Mouse (Mus musculus): ENCODE measurements around the gene 6030458C11Rik.
"Not testable (repeated sequence)": the region's sequence is repeated elsewhere in the genome, so short reads cannot be mapped to it uniquely, and the experiment has no call there.

The 6030458C11Rik gene

DNA sequence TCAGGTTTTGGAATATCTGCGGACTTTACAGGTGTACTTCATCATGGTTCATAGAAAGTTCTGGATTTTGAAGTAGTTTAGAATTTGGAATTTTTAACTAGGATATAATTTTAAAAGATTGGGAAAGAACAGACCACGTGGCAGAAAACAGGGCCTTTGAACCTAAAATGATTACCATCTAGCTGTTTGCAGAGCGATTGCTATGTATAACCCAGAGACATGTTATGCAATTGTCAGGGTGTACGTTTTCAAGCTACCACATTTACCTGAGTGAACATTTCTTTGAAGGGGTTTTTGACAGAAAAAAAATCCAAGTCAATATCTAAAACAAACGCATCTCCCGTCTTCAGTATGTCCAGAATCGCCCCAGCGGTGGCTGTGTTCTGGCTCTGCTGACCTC, 6.9 kb downstream of the 6030458C11Rik start:
- DNase-seq: no peak

DNA sequence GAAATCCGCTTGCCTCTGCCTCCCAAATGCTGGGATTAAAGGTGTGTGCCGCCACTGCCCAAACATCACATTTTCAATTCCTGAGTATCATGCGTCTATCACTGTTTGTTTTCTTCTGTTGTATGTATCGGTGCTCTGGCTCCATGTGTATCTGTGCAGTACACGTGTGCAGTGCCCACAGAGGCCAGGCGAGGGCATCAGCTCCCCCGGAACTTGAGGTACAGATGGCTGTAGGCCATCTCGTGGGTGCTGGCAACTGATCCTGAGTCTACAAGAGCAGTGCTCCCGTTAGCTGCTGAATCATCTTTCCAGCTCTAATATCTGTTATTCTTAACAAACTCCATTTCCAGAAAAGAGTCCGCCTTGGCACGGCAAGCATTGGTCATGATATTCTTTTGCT, 11.8 kb downstream of the 6030458C11Rik start:
- DNase-seq: no peak

- DNase-seq: no peak
These were observed 15.1 kb downstream of the 6030458C11Rik start for GRCm38 (mm10) chr15:12809305-12809704.

DNA sequence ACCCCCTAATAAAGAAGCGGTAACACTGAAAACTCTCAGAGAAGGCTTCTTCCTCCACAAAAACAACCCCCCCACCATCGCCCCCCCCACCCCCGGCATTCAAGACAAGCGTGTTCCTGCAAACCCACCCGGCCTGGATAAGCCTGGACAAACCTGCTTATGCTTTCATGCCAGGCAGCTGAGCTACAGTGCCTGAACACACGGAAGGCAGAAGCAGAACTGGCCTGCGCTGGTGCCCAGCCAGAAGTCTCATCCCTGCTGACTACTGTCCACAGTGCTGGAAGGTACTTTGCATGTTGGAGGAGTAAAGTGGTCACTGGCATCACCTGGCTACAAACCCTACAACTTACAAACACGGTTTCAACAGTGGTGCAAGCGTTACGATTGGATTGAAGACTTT, 17.4 kb downstream of the 6030458C11Rik start:
- DNase-seq: no peak

DNA sequence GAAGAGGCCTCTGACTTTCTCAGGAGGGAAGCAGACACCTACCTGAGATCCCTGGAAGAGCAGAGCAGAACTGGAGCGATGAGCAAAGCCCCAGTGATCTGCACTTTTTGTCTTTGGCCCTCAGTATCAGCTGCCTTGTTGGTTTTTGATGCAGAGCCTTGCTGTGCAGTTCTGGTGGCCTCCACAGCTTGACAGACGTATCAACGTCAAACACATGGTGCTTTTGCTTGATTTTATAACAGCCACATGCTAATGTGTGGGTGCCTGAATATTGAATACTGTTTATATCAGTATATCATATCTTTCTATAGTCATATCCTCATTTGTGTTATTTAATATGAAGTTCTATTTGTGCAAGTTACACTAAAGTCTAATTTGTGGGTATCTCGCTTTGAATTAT, 19.4 kb downstream of the 6030458C11Rik start:
- no peak for DNase-seq

DNA sequence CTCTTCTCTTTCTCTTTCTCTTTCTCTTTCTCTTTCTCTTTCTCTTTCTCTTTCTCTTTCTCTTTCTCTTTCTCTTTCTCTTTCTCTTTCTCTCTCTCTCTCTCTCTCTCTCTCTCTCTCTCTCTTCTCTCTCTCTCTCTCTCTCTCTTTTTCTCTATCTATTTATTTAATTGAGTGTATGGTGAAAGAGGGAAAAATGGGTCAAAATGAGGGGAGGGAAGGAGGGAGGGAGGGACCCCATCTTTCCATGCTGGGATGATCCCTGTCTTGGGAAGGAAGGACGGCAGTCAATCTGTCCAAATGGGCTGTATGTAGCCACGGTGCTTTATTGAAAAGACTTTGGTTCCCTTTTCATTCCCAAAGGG, 23.3 kb downstream of the 6030458C11Rik start:
- DNase-seq: not testable (repeated sequence)

DNA sequence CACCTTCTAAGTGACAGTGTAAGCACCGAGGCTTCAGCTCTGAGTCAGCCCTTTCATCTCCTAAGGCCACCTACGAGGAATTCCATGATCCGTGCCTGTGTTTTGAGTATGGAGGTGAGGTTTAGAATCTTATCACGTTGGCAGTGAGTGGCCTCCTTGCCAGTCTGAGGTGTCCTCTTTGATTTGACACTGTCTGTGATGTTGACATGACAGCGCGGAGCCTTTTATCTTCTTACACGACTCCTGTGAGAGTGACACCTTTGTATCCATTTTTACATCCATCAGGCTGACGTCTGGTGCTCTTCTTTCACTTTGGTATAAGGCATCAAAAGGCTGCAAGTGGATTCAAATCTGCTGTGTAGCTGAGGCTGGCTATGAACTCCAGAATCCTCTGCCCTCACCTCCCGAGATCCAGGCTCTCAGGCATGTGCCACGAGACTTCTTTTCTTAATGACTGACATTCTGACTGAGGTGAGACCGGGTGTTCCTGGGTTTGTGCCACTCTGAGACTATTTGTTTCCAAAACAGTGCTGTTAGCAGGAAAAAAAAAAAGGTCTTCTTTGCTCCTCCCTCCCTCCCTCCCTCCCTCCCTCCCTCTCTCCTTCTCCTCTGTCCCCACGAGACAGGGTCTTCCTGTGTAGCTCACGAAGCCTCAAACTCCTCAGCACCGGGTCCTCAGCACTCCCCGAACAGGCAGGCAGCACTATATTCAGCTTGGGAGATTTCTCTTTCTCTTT, 23.9 kb downstream of the 6030458C11Rik start:
- DNase-seq: no peak

GRCm38 (mm10) chr15:12798043-12798442, 26.4 kb downstream of the 6030458C11Rik start:
- no peak for DNase-seq

DNA sequence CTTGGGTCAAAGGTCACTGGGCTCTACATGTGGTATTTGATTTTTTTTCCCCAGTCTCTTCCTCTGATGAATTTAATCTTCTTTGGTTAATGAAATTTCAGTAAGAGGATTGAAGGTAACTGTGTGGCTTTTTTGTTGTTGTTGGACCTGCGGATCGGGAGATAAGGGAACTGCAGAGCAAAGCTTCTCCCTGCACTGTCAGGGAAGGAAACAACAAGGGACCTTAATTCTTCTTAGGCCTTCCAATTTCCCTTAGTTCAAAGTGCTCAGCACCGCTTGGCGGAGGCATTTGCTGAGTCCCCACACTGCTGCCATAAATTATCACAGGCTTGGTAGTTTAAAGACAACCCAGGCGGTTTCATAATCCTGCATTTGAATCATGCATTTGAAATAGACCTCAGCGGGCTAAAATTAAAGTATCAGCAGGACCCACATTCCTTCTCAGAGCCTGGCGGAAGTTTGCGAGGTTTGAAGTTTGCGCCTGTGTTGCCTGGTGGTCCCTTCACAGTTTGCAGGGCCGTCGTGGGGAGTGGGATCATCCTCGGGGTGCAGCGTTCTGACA, 28.5 kb downstream of the 6030458C11Rik start:
- no peak for DNase-seq

DNA sequence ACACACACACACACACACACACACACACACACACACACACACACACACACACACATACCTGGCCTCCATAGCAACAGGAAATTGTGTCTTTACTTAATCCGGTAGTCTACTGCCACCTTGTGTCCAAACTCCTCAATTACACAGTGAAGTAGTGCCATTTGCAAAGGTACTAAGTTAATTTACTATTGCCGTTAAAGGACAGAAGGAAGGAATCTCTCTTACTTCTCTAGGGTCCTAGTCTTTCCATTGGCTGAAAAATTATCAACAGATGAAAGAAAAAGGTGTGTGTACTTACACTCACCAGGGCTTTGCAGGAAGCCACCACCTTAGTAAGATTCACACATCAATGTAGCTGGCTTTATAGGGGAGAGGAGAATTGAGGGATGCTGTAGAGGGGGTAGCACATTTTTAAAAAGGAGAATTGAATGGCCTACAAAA, 29.0 kb downstream of the 6030458C11Rik start:
- DNase-seq: peak; percentile 61

DNA sequence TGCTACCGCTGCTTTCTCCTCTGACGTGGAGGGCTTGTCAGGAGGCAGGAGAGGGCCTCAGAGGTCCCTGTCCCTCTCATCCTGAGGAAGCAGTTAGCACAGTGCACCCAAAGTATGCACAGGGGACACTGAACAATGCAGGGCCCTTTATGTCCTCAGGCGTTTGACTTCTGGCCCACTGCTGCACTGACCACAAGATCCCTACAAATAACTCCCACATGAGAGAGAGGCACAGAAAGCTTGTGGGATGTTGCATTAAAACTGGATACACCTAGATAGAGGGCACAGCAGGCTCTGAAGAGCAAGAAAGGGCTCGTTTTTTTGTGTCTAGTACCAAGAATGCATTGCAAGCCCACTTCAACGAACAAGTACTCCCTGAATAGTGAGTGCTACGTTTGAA, 30.1 kb downstream of the 6030458C11Rik start:
- no peak for DNase-seq

- DNase-seq: no peak
These were observed 35.0 kb downstream of the 6030458C11Rik start for GRCm38 (mm10) chr15:12789406-12789867.

GRCm38 (mm10) chr15:12788536-12788935, 35.9 kb downstream of the 6030458C11Rik start:
- DNase-seq: no peak

GRCm38 (mm10) chr15:12781729-12782326, 42.6 kb downstream of the 6030458C11Rik start:
- no peak for DNase-seq

GRCm38 (mm10) chr15:12781296-12781695, 43.2 kb downstream of the 6030458C11Rik start:
- no peak for DNase-seq

DNA sequence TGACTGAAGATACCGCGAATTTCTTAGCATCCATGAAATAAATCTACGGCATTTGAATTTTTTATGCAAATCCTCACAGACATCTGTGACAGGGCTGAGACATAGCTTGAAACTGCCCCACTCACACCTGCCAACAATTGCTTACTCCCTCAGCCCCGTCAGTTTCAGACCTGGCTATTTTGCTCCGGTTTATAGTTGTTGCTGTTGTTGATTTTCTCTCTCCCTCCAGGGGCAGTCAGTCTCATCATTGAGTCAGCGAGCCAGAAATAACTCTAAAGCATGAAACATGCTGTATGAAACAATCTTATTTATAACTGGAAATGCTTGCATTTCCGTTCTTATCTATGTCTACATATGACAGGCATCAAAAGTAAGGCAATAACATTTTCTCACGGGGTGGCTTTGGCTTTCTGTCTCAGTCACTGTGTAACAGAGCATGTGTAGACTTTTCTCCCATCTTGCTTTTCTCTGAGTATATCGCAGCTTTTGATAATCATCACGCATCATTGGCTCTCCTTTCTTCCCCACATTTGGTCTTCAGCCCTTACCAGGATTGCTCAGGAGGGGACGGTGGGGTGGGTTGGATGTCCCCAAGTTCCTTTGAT, 50.2 kb downstream of the 6030458C11Rik start:
- DNase-seq: no peak

- no peak for DNase-seq
These were observed 53.5 kb downstream of the 6030458C11Rik start for GRCm38 (mm10) chr15:12770958-12771357.

DNA sequence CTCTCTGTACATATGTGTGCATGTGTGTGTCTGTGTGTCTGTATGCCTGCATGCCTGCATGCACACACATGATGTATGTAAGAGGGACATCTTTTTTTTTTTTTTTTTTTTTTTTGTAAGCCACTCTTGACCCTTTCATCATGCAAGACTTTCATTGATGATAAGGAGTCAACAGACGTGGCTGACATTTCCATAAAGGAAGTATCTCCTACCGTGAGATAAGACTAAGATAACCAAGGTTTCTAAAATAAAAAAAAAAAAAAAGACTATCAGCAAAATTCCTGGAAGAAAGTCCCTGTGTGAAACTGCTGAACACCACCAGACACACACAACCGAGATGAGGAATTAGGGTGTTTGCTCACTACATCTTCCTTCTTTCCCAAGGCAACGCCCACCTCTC, 57.6 kb downstream of the 6030458C11Rik start:
- DNase-seq: no peak

GRCm38 (mm10) chr15:12763147-12763546, 61.3 kb downstream of the 6030458C11Rik start:
- no peak for DNase-seq

- DNase-seq: no peak
These were observed 62.1 kb downstream of the 6030458C11Rik start for GRCm38 (mm10) chr15:12762258-12762913.

DNA sequence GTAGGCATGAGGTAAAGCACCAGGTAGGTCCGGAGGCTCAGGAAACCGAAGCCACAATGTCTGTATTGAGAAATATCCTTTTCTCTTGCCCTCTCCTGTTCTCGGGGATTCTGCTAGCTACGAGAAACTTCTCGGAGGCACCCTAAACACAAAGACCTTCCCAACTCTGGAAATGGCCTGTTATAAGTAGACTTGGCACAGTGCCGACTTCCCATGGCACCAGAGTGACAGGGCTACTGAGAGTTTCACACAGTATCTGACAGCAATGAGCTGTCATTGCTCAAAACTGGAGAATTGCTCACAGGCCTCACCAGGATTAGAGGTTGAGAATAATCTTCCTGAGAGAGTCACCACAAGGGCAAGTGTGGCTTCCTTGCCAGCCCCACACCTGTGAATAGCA, 63.7 kb downstream of the 6030458C11Rik start:
- no peak for DNase-seq

DNA sequence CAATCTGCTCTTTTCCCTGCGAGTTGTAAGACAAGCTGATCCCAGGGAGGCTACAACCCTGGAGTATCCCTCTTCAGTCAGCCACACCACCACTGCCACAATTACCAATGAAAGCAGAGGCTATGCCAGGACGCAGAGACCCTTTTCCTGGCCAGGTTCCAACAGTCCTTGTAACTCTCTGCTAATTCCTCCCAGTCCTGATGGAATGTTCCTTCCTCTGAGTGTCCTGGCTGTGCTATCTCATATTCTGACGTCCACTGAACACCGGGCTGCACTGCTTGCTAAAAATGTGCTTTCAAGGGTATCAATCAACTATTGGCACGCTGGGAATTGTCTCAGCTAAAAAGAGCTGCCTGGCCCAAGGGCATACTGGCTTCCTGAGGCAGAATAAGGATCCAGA, 66.0 kb downstream of the 6030458C11Rik start:
- no peak for DNase-seq

Measured in thymus, postnatal 4 days (tissue).